Mouse (Mus musculus) right cerebral cortex, postnatal 36 days (tissue): ENCODE measurements around the gene Shank1.
"Not testable (repeated sequence)": the region's sequence is repeated elsewhere in the genome, so short reads cannot be mapped to it uniquely, and the experiment has no call there.

ENCODE experiments used
- DNase-seq, 2 experiments: peaks; one replicate each; pipeline ENCODE4 v3.0.0; 2022; ENCODE audit warnings: low spot score in 2 of 2, mixed read lengths in 1 of 2

Shank1 gene

DNA sequence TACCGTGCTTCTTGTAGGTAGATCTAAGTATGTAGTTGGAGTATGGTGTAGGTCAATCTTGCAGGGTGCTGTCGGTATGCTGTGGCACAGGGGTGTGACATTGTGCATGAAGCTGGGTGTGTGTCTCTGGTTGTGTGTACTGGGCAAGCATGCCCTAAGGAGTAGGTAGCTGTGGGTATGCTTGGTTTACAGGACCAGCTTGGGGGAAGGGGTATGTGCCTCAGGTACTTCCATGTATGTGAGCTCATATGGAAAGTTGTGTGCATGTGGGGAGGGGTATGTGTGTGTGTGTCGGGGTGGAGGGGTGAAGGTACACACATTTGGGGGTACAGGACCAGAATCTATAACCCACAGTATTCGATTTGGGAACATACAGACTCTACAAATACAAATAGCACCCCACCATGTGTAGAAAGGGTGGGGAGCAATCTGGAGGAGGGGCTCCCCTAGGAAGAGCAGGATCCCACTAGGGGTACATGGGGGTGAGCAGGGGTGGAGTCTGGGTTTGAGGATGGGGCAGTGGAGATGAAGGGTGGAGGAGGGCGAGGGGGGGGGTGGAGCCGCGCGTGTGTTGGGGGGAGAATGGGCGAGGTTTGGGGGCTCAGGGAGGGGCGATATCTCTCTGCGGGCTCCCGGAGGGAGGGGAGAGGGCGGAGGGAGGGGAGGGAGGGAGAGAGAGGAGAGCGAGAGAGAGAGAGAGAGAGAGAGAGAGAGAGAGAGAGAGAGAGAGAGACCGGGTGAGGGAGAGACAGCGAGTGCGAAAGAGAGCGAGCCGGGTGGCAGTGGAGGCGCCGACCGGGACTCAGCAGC lies at the start of gene Shank1:
TSS of gene Shank1 (plus strand) at position 779 of the 810 bp plus-strand sequence.
- DNase-seq = no peak

DNA sequence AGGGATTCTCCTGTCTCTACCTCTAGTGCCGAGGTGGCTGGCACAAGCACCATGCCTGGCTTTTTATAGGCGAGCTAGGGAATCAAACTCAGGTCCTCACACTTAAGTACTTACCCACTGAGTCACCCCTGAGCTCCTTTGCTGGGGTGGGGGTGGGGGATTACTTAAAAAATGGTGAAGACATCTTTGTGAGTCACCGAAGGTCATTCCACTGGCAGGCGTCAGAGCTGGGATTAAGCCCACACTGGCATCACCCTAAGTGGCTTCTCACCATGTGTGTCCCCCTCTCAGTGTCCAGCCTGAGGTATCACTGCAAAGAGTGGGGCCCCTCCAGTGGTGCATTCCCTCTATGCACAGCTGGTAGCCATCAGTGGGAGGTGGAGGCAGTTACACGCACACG lies 49.6 kb upstream of the Shank1 start:
- DNase-seq = no peak

DNA sequence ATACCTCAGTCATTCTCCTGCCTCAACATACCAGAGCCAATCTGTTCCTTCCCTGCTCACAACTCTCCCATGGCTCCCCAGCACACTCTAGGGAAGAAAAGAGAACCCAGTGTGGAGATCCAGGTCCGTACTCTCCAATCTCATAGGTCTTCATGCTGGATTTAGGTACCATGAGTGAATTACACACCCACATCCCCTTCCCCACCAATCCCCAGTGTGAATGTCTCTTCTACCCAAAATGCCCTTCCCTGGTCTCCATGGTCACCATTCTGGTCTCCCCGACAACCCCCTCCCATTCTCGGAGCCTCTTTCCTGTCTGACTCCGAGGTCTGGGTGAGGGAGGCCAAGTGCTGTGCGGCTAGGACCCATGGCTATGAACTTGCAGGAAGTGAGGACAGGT lies 48.9 kb upstream of the Shank1 start, which contains the start of gene Gm15517:
TSS of gene Gm15517 (plus strand) at position 301 of the 400 bp plus-strand sequence.
- DNase-seq = no peak

DNA sequence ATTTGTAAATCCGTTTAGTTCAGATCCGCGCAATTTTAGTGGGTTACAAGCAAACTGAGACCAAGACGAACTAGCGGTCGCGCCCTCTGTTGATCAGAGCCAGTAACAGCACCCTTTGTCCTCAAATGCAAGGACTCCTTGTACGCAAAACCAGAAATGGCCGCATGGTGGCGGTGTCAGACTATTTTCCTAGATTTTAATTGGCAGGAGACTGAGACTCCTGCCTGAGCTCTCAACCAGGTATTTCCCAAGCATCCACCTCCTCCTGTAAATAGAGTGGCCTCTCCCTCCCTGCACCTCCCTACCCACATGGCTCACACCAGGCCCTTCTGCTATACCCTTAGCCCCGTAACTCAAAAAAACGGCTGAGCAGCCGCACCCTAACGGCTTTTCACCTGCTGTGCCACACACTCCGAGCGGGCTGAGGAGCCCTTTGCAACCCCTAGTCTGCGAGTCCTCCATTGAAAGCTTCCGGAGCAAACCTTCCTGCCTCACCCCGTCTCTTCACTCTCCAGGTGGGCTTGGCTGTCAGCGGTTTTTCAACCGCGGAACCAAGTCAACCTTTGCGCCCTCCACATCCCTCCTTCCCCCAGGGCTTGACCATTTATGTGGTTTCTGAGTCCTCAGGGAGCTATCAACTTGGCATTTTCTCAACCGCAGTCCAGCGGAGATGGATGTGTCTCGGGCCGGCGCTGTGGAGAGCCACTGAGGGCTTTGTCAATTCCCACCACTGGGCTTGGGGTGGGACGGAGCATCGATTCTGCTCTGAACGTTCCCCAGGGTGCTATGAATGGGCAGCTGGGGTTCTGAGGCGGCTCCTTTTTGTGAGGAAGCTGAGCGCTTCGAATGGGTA lies 47.0 kb upstream of the Shank1 start:
- DNase-seq = peak; percentile 90

DNA sequence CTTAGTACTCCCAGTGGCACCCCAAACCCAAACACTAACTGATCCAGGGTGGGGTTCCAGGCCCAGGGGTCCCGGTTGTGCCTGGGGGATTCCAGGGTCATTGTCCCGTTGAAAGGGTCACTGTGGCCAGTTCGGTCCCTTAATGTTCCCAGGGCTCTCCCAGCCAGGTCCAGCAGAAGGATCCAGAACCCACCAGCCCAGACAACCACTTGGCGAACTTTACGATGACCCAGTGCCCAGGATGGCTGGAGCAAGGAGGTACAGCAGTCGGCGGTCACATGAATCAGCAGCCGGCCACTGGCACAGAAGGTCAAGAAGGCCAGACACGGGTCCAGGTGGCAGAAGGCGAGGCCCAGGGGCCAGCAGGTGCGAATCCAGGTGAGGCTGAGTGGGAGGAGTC lies 41.9 kb upstream of the Shank1 start:
- no peak for DNase-seq

DNA sequence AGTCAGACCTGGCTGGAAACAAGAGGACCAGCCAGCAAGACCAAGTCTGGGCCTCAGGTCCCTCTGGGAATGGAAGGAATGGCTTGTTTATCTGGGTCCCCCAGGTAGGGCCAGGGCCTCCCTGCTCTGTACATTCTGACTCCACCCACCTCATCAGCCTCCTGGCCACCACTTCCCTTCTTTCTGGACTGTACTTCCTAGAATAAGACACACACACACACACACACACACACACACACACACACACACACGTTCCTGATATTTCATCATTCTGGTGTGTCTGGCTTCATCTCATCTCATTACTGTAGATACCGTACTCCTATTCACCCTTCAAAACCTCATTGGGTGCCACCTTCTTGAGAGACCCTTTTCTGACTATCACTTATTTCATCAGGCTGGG lies 40.7 kb upstream of the Shank1 start:
- no peak for DNase-seq

DNA sequence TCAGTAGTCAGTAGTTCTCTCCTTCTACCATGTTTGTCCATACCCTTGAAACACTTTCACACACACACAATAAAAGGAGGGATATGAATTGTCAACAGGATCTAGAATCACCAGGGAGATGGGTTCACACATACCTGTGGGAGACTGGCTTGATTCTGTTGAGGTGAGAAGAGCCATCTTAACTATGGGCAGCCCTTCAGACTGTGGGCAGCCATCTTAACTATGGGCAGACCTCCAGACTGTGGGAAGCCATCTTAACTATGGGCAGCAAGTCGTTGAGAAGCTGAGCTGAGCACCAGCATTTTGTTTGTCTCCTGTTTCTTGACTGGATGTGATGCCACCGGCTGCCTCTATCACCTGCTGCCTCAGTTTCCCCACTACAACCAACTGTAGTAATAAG lies 38.7 kb upstream of the Shank1 start:
- DNase-seq = no peak

DNA sequence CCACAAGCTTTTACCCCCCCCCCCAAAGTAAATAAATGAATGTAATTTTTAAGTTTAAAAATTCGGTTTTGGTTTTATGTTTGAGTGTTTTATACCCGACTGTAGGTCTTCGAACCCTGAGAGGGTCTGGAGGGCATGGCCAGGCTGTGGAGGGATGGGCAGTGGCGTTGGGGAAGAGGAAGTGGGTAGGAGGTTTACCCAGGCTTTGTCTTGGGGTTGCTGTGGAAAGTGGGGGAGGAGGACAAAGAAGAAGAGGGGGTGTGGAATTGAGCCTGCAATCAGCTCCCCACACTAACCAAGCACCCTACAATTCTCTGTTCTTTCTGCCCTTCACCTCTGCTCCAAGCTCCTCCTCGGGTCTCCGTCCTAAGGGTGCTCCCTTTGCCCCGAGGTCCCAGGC lies 37.5 kb upstream of the Shank1 start:
- no peak for DNase-seq

DNA sequence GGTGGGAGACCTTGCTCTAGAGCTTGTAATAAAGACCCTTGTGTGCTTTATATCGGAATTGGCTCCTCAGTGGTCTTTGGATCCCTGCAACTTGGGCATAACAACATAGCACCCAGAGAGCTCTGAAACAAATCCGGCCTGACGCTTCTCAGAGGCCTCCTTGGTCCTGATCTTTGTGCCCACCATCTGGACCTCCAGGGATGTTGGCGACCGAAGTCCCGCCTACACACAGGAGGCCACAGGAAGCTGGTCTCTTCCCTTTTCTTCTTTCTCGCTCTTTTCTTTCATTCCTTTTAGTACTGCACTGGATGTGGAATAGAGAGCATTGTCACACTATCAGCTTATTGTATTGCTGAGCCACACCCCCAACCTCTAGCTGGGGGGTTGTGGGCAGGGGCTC lies 36.6 kb upstream of the Shank1 start:
- DNase-seq = no peak

DNA sequence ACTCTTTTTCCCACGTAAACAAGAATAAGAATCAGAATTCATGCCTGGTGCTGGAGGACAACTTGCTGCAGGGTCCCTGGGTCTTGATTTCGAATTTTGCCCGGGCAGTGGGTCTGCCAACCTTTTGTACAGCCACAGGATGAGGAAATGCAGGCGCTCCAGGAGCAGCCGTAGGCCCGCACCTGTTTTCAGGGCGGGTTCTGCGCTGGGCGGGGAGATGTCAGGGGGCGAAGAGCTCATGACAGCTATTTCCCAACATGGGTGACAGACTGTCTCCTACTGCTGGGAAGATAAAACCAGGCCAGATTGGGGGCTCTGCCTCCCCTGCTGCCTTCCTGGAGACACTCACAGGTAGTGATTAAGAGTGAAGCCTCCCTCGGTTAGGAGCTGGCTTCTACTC lies 36.0 kb upstream of the Shank1 start:
- DNase-seq = no peak

DNA sequence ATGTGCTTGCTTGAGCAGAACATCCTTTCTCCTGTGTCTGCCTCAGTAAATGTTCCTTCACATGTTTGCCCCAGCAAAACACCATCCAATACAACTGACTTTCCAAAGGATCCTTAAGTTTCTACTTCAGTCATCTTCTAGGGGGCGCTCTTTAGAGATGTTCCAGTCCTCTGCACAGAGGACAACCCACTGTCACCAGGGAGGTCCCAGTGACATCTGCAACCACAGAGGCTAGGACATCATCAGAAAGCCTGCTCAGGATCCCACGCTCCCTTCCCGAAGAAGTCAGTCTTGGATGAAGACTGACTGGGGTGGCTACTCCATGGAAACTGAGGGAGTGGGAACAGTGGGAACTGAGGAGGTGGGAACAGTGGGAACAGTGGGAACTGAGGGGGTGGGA lies 34.5 kb upstream of the Shank1 start:
- DNase-seq = no peak

DNA sequence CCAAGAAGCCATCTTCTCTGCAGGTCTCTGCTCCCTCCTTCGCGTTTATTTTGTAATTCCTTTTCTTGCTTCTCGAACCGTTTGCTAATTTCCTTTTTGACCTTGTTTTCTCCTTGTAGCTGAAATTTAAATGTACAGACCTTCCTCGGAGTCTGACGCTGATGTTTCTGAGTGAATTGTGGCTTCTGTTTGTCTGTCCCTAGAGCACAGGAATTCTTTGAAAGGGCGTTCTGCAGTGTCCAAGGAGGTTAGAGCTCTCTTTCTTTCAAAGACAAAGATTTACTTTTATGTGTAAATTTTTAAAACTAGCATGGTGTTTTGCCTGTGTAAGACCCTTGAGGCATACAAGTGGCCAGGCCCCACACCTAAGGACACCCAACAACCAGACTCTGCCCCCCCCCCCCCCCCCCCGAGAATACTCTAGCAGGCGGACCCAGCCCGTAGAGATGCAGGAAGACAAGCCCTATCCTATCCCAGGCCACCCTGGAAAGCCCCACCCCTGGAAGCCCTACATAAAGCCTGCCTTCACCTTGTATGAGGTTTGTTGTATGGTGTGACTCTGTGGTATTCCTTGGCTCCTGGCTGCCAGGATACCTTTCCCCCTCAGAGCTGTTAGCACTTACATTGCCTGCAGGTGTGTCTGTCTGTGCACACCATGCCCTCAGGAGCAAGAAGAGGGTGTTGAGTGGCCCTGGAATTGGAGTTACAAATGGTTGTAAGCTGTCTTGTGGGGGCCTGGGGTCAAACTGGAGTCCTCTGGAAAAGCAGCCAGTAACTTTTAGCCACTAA lies 33.4 kb upstream of the Shank1 start:
- DNase-seq = no peak

DNA sequence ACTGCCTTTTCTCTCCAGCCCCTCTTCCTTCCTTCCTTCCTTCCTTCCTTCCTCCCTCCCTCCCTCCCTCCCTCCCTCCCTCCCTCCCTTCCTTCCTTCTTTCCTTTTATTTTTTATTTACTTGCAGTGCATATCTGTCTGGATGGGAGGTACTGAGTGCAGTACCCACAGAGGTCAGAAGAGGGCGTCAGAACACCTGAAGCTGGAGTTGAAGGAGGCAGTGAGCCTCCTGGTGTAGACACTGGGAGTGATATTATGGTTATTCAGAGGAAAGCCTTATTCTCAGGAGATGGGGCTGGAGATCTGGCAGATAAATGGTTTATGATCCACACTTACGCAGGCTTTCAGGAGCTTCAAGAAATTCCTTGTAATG lies 32.8 kb upstream of the Shank1 start:
- DNase-seq = no peak

DNA sequence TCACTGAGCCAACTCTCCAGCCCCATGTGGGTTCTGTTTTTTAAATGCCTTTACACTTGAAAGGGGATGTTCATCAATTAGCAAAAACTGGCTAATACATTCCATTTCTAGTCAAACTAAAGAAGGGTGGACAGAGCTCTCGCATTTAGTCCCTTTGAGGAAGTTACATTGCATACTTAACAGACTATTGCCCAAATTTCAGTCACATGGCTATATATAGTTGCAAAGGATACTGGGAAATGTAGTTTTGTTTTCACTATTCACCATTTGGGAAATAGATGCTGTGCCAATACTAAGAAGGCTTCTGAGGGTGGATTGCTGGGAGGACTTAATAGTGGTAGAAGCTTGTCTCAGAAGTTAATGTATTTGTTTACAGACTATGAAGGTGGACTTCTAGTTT lies 29.1 kb upstream of the Shank1 start:
- DNase-seq = no peak

DNA sequence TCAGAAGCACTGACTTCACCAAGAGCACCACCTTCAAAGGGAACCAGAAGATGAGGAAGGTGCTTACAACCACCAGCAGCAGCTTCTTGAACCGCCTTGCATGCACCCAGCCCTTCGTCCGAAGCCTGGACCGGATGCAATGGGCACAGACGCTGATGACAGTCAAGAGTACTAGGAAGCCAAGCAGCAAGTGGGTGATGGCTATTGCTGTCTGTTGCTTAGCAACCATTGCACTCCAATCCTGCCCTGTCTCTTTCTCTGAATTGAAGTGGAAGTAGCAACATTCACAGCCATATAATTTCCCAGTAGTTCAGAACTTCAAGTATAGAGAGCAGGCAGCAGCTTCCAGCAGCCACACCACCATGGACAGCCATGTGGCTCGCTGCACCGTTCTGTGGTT lies 28.5 kb upstream of the Shank1 start:
- DNase-seq = no peak

DNA sequence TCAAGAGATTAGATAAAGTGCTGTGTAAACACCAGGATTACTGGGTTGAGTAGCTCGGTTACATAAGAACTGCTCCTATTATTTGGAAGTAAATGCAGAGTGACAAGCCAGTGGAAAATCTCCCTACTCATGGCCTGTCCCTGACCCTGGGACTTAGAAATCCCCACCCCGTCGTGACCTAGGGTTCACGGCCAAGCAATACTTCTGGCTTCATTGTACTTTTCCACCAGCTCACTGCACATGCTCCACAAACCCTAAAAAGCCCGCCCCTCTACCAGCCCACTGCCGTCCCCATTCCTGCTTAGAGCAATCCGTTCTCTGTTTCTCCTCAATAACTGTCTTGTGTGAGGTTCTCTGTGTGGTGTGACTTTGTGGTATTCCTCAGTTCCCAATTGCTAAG lies 22.3 kb upstream of the Shank1 start:
- DNase-seq = no peak

DNA sequence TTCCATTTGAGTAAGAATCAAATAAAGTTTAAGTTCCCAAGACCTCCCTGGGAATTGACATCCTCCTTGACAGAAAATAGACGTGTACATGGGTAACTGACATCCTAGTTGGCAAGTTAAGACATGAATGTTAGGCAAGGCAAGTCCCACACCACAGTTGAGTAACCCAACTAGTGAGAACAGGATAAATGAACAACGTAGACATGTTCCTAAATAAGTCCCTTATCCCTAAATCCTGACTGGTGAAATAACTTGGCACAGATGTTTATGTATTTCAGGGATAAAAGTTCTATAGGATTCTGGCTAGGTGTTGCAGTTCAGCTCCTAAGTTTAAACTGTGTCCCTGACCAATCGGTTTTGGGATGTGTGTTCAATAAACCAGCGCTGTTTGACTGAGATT lies 19.1 kb upstream of the Shank1 start:
- no peak for DNase-seq

DNA sequence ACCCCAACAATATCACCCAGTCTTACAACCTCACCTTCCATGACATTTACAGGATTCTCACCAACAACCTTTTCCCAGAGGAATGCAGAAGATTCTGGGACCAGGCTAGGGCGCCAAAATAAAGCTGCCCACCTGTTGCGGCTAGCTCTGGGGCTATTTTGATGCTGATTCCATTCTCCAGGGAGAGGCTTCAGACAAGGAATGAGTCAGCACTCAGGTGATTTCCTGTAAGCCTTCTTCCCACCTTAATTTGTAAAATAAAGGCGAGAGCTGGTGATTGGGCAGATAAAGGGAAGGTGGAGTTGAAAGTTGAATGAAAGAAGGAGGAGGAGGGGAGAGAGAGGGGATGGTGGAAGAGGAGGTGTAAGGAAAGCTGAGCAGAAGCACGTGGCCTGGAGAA lies 18.6 kb upstream of the Shank1 start:
- no peak for DNase-seq

DNA sequence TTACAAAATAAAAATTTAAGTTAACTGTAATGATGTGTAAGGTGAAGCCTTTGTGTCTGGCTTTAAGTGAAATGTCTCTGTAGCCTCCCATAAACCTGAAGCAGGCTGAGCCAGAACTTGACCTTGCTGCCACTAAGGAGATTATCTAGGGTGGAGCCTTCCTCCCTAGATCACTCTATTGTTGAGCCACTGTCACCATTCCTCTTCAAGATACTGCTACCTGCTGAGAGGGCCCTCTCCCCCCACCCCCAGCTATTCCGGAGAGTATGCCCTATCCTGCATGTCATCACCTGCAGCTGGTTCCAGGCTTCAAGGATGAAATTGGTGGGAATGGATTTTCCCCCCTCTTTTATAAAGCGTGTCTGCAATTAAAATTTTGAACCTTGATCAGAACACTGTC lies 12.6 kb upstream of the Shank1 start:
- DNase-seq = not testable (repeated sequence)

DNA sequence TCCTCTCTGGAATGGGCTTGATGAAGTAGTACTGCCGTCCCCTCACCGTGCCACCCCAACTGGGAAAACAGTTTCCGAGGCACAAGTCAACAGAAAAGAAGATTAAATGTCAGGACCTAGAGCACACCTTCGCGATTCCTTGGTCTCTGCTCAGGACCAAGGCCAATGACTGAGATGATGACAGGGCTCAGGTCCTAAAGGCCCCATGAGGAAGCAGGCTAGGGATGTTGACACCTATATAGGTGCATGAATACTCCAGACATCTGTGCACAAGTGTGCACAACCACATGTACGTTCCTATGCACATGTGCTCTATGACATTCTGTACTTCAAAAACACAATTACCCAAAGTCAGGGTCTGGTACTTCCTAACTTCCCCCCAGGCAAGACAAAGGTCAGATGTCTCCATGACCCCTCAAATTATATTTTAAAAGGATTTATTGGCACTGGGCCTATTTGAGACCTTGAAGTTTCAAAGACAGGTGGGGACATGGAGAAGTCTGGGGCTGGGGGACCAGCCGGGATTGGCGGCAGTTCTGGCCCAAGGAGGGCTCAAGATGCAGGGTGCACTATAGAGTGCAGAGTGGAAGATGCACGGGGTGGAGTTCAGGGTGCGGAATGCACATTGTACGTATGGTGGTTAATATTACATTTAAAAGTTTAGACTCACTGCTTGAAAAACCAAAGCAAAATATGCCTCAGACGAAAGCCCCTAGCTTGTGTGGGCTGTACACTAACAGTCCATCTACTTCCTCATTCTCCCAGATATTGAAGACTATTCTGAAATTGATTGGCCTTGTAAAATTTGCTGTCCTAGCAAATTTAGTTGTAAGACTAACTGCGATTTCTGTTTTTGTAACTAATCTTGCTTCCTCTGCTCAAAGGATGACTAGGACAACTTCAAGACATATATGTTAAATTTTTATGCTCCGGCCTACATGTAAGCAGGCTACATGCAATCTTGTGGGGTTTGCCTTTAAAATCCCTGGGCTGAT lies 6.4 kb upstream of the Shank1 start:
- no peak for DNase-seq

DNA sequence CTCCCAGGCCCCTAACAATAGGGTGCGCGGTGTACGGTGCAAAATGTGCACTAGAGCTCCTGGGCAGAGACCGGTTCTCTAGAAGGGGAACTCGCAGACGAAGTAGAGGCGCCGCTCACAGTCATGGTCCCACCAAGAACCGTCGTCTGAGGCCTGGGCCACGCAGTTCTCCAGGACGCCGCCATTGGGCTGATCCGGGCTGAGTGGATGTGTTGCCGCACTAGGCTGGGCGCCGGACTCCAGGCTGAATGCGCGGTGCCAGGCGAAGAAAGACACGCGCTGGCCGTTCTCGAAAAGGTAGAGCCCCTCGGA lies 5.6 kb upstream of the Shank1 start:
- DNase-seq = no peak
